15 mouse cellular contexts compared by ENCODE assay signal in genomic region chr16:93456706-93457425, GRCm38 (mm10).
DNase-seq lines count a peak whose midpoint lies in the region; TF ChIP-seq lines count a peak whose summit lies in the region.
"Had no signal": no experiment of that assay in that cellular context is flagged by ENCODE, and none has a peak within 500 bp of the region (broad histone marks: within the 10 kb centered on the region; RNA-seq: fewer than 3 reads in every experiment).

No protein-coding gene starts in this region.

- H3K4me3 ChIP-seq in left cerebral cortex, adult 2 months: no peak overlapping the region
- H3K4me3 ChIP-seq: forebrain, embryonic 10.5 days; midbrain, embryonic 15.5 days had no signal

- no peak for TF ChIP-seq CTCF in left cerebral cortex, adult 2 months (IDR thresholded peaks at IDR 0.05)

- intact Hi-C loops in left cerebral cortex, postnatal 4 days (cut with DNase I): loop anchor here (10.0 kb wide), 2 partner anchors 932 to 1112 kb away; no protein-coding TSS in a partner anchor
- intact Hi-C loops in left cerebral cortex, adult 2 months (cut with DNase I): no loop called here

- no peak overlapping the region for H3K27ac ChIP-seq in left cerebral cortex, adult 2 months
- H3K27ac ChIP-seq: forebrain, embryonic 10.5 days; hindbrain, postnatal 0 days; liver, embryonic 14.5 days; midbrain, embryonic 15.5 days had no signal

- peak; percentile 13 for DNase-seq in adrenal gland, postnatal 10 days
- no peak for DNase-seq in adrenal gland, postnatal 4 days (ENCODE audit: low spot score in 2 of 2)
- peak; percentile 17 for DNase-seq in left cerebral cortex, postnatal 4 days
- no peak for DNase-seq in left cerebral cortex, adult 2 months (ENCODE audit: extremely low spot score in 1 of 2, low spot score in 2 of 2)
- peak; percentile 13 for DNase-seq in 3T3-L1 (ENCODE audit: low read depth, low spot score)
- DNase-seq in gastrocnemius, postnatal 10 days: peak; percentile 20
- no peak for DNase-seq in layer of hippocampus, postnatal 10 days (ENCODE audit: low spot score in 2 of 2)
- no peak for DNase-seq in urinary bladder, postnatal 36 days (ENCODE audit: low spot score in 2 of 2)
- DNase-seq: cerebellum, adult 11-12 months; kidney, adult 8-10 months; kidney, postnatal 36 days had no signal

Comparison
In these comparisons a context has a peak if more than half of its experiments do, and no peak if none do; other contexts are left out.
1. DNase-seq: peak in adrenal gland, postnatal 10 days (single experiment), left cerebral cortex, postnatal 4 days (single experiment), 3T3-L1 (single experiment) and gastrocnemius, postnatal 10 days (single experiment); none in adrenal gland, postnatal 4 days (0 of 2), left cerebral cortex, adult 2 months (0 of 2), layer of hippocampus, postnatal 10 days (0 of 2) and urinary bladder, postnatal 36 days (0 of 2).